Mouse (Mus musculus) liver, postnatal 0 days (tissue): ENCODE data around the gene Slc2a8. TPM values are rescaled to one million over a fixed set of nuclear protein-coding genes. Genes with fewer than 3 reads are reported as not detected.

Experiments
- ATAC-seq: fragments of 200-750 bp; cut with Nextera tagmentation; 2 replicates; pipeline ENCODE4 v1.8.0; 2017; ENCODE audit warnings: mild to moderate bottlenecking, moderate library complexity
- DNase-seq: peaks from one replicate; pipeline ENCODE4 v3.0.0-alpha.2; 2016
- H3K27ac ChIP-seq: fragments of 300-500 bp; sonication (generic); 2 replicates; pipeline ENCODE4 v1.5.1; 2014; ENCODE audit warnings: antibody characterized with exemption, moderate library complexity, mild to moderate bottlenecking, low read depth
- H3K27me3 ChIP-seq: fragments of 300-500 bp; sonication (generic); 2 replicates; pipeline ENCODE4 v1.6.1; 2014; ENCODE audit warnings: low read length, control low read depth, mixed read lengths; ENCODE audit not compliant: insufficient read depth
- H3K36me3 ChIP-seq: fragments of 300-500 bp; sonication (generic); replicated peaks from 2 replicates; pipeline ENCODE4 v1.6.1; 2014; ENCODE audit warnings: mild to moderate bottlenecking, control low read depth, low read length, moderate library complexity, mixed read lengths; ENCODE audit not compliant: insufficient read depth
- H3K4me1 ChIP-seq: fragments of 300-500 bp; sonication (generic); 2 replicates; pipeline ENCODE4 v1.6.1; 2014; ENCODE audit warnings: antibody characterized with exemption, mild to moderate bottlenecking, control low read depth; ENCODE audit not compliant: insufficient read depth
- H3K4me2 ChIP-seq: fragments of 300-500 bp; sonication (generic); 2 replicates; pipeline ENCODE4 v1.6.1; 2014; ENCODE audit warnings: low read depth, mild to moderate bottlenecking, low read length, moderate library complexity, mixed read lengths
- H3K4me3 ChIP-seq: fragments of 300-500 bp; sonication (generic); 2 replicates; pipeline ENCODE4 v1.5.1; 2014; ENCODE audit warnings: low read depth, low read length
- H3K9ac ChIP-seq: fragments of 300-500 bp; sonication (generic); replicated peaks from 2 replicates; pipeline ENCODE4 v1.6.1; 2014; ENCODE audit warnings: mild to moderate bottlenecking, moderate library complexity
- H3K9me3 ChIP-seq: fragments of 300-500 bp; sonication (generic); 2 replicates; pipeline ENCODE4 v1.6.1; 2016; ENCODE audit warnings: mild to moderate bottlenecking, control low read depth, low read length, mixed read lengths
- CTCF ChIP-seq: sonication (generic); IDR thresholded peaks from 2 replicates; pipeline ENCODE4 v1.5.1; 2016; ENCODE audit warnings: antibody characterized with exemption, low read depth
- EP300 ChIP-seq: IDR thresholded peaks from 2 replicates; pipeline ENCODE4 v1.6.1; 2016; ENCODE audit warnings: antibody characterized with exemption, low read depth, mild to moderate bottlenecking
- WGBS: fragments of 180-500 bp; shearing (Covaris S2); extraction: QIAGEN DNeasy Blood & Tissue Kit; methylation state at CpG from one replicate; pipeline ENCODE4 v1.1.7; 2014; ENCODE audit not compliant: insufficient replicate concordance; 5-methylcytosine and 5-hydroxymethylcytosine counted together
- polyA plus RNA-seq: library from polyadenylated mRNA; unstranded; fragments of >200 nt; fragmentation: Nextera tagmentation; extraction: Ambion mirVana; gene quantifications from 2 replicates; pipeline ENCODE4 v1.2.1, GENCODE M21; 2015

Slc2a8 gene
- polyA plus RNA-seq, 1 experiment from 2014 or later, result 11.8 TPM

- Histone ChIP-seq H3K9ac (no peak overlapping the region), H3K9me3 (no peaks in the 10 kb centered on the region), H3K4me3 (no peak overlapping the region), H3K36me3 (peaks cover 27% of the 10 kb centered on the region), H3K27ac (no peak overlapping the region), H3K27me3 (no peaks in the 10 kb centered on the region), H3K4me1 (no peaks in the 10 kb centered on the region; the same call in 1 of the 2 replicates), H3K4me2 (no peak overlapping the region)
- WGBS, result 89% methylated on average over 24 of the region's 24 CpGs
- ATAC-seq (no peak), DNase-seq (no peak)
- TF ChIP-seq EP300 (no peak), CTCF (no peak)
Measured at GRCm38 (mm10) chr2:32923551-32924250, 58.2 kb downstream of the Slc2a8 start.

Other genes starting within 250 kb of the Slc2a8 start
- not detected in 2 replicates for gene 6330409D20Rik, start 241.1 kb downstream of the Slc2a8 start, polyA plus RNA-seq
- gene Tor2a, start 224.8 kb downstream of the Slc2a8 start, polyA plus RNA-seq, result 34.6 and 34.7 TPM in 2 replicates
- gene Ttc16, start 206.4 kb downstream of the Slc2a8 start, polyA plus RNA-seq, result 0.08 TPM in 1 of 2 replicates, not detected in the other
- 1.1 TPM in 2 replicates for gene Ptrh1, start 206.3 kb downstream of the Slc2a8 start, polyA plus RNA-seq
- 0.25 TPM in 1 of 2 replicates, not detected in the other for gene Cfap157, start 197.7 kb downstream of the Slc2a8 start, polyA plus RNA-seq
- gene Stxbp1, start 134.8 kb downstream of the Slc2a8 start, polyA plus RNA-seq, result 2.1 and 2.3 TPM in 2 replicates
- gene Fam129b, start 106.0 kb downstream of the Slc2a8 start, polyA plus RNA-seq, result 5.2 and 5.9 TPM in 2 replicates
- gene Rpl12, start 20.5 kb downstream of the Slc2a8 start, polyA plus RNA-seq, result 103 and 104 TPM in 2 replicates
- gene Lrsam1, start 20.5 kb downstream of the Slc2a8 start, polyA plus RNA-seq, result 1.3 and 1.6 TPM in 2 replicates
- gene Garnl3, start 149.6 kb upstream of the Slc2a8 start, polyA plus RNA-seq, result 0.40 and 0.50 TPM in 2 replicates
- gene Angptl2, start 234.0 kb upstream of the Slc2a8 start, polyA plus RNA-seq, result 3.8 and 4.4 TPM in 2 replicates